Mouse (Mus musculus) large intestine, adult 2 months (tissue): Measurements from ENCODE around the gene B3gat2. TPM values are rescaled to one million over a fixed set of nuclear protein-coding genes. Genes with fewer than 3 reads are reported as not detected.

ENCODE experiments used
- DNase-seq: peaks from one replicate; pipeline ENCODE4 v3.0.0-alpha.2; 2012; ENCODE audit warnings: low read depth, low spot score
- WGBS: fragments of 180-500 bp; shearing (Covaris S2); methylation state at CpG from one replicate; pipeline ENCODE4 v1.1.7; 2018; 5-methylcytosine and 5-hydroxymethylcytosine counted together
- polyA plus RNA-seq: library from polyadenylated mRNA; depleted of rRNA; stranded (reverse); fragments of >200 nt; gene quantifications from 2 replicates; pipeline ENCODE4 v1.2.3, GENCODE M21; 2012; rRNA removed

B3gat2 gene
- not detected in 2 replicates for polyA plus RNA-seq

DNA sequence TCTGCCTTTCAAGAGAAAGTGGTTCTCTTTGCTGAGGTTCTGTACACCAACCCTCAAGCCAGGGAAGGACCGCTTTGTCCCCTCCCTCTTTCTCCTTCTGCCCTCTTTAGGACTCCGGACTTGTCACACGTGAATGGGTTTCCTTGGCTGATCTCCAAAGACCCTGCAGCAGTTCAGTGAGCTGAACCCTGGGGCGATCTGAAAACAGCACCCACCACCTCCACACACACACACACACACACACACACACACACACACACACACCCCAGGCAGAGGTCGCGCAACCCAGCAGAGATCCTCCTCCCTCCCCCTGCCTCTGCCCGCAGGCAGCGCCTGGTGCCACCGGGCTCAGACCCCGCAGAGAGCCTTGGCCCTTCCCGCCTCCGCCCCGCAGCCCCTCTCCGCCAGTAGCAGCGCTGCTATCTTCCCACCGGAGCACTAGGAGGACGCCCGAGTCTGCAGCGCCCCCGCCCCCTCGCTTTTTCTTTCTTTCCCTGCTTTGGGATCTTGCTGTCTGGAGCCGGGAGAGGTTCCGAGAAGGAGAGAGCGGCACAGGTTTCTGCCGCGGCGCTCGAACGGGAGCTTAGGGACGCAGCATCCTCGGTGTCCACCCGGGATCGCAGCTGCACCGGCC, at the start of gene B3gat2:
B3gat2 (plus strand) TSS at position 252 of the 634 bp plus-strand sequence.
- no peak for DNase-seq

DNA sequence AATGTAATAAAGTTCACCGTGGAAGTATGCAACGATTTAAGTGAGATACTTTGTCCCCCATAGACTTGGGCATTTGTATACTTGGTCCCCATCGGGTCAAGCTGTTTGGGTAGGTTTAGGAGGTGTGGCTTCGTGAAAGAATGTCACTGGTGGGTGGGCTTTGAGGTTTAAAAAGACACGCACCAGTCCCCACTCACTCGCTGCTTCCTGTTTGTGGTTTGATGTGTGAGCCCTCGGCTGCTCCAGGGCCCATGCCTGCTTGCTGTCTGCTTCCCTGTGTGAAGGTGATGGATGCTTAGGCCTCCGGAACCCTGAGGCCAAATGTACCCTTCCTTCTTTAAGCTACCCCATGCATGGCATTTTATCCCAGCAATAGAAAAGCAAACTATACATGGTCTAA, 41.2 kb upstream of the B3gat2 start:
- DNase-seq = no peak
- WGBS = 81% methylated on average over 8 of the region's 8 CpGs

More for the DNA sequence above, at the start of gene B3gat2:
- 2% methylated on average over 34 of the region's 34 CpGs for WGBS

DNA sequence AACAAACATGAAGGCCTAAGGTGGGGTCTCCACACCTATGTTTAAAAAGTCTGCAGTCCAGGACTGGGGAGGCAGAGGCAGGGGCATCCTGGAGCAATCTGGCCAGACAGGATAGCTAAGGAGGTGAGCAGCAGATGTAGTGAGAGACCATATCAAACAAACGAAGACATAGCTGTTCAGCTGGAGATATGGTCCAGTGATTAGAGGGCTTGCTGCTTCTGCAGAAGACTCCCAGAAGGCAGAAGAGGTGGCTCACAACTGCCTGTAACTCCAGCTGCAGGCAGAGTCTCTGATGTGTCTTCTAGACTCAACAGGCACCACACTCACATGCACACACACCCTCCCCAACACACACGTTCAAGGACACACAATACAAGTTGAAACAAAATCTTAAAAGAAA, 40.5 kb upstream of the B3gat2 start:
- no peak for DNase-seq
- 76% methylated on average over 2 of the region's 2 CpGs for WGBS

DNA sequence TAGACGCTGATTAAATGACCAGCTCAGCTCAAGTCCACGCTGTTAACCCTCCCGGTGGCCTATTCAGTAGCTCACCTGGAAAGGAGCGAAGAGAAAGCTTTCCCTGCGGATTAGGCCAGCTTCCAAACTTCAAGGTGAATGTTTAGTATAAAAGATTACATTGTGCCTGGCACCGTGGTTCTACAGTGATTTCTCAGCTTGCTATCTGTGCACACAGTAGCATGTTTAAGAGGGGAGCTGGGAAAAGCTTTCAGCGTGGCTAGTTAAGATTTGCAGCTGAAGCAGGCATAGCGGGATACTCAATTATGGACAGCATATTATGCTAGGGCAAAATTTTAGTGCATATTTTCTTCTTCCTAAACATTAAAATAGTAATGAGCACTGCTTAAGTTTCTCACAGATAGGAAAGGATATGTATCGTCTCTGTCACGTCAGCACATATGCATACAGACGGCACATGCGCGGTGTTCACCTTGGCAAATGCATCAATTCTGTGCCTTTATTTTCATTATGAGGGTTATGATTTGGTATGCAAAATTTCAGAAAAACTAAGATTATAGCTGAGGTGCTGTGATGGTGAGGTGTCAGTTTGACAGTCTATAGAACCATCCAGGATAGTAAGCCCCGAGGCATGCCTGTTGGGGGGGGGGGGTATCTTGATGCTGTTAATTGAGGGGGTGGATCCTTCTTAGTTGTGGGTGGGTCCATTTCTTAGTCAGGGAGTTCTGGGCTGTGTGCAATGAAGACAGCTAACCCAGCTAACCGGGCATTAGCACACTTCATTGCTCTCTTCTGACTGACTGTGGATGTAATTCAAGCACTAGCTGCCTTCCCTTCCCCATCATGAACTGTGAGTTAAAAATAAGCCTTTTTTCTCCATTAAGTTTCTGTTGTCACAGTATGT, 38.8 kb upstream of the B3gat2 start:
- DNase-seq = no peak
- 83% methylated on average over 15 of the region's 15 CpGs for WGBS

DNA sequence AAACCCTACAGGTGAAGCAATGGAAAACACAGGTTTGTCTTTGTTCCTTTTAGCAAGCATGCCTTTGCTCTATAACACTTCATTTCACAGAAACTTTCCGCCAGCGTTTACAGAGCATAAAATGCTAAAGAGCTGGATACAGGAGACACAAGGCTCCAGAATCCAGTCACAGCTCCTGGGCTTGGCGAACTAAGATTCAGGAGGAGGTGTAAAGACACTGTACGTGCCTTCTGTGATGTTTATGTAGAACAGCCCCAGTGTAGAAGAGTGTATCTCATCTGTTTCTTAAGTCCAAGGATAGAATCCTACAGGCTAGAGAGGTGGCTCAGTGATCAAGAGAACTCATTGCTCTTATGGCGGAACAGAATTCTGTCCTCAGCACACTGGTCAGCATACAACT, 30.2 kb upstream of the B3gat2 start:
- no peak for DNase-seq
- 84% methylated on average over 5 of the region's 5 CpGs for WGBS

DNA sequence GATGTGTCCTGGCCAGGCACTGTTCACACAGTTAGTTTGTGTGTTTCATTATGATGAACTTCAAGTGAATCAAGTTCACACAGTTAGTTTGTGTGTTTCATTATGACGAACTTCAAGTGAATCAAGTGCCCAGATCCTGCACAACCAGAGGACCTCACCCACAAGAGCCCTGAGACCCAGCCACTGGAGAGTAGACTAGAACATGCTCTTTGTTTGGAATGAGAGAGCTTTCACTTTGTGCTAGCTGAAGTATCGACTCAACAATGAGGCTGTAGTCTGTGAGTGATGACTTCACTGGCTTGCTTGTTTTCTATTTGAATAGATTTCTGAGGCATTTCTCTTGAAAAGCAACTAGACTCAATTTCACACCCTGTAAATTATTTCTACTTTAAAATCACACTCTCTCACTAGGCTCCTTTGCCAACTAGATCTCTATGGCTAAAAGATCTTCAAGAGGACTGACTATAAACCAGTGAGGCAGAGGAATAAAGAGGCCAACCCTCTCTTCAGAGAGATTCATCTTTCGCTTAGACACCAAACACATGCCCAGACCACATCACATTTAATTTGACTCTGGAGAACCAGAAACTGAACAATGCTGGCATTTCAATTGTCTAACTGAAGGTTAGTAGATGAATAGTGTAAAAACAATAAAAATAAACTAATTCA, 10.6 kb upstream of the B3gat2 start:
- no peak for DNase-seq
- 83% methylated on average over 3 of the region's 3 CpGs for WGBS

DNA sequence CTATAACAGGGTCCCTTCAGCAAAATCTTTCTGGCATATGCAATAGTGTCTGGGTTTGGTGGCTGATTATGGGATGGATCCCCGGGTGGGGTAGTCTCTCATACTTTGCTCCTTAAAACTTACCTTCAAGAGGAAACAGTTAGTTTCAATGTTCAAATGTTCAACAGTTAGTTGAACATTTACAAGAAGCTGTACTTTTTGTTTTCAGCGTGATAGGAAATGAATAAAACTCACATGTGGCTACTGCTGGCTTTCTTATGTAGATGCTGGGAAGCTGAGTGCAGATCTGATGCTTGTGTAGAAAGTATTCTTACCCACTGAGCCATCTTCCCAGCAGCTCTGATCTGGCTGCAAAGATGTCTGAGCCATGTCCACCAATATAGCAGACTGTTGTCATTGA, 8.5 kb upstream of the B3gat2 start:
- DNase-seq = no peak
- 61% methylated on average over 2 of the region's 2 CpGs for WGBS

DNA sequence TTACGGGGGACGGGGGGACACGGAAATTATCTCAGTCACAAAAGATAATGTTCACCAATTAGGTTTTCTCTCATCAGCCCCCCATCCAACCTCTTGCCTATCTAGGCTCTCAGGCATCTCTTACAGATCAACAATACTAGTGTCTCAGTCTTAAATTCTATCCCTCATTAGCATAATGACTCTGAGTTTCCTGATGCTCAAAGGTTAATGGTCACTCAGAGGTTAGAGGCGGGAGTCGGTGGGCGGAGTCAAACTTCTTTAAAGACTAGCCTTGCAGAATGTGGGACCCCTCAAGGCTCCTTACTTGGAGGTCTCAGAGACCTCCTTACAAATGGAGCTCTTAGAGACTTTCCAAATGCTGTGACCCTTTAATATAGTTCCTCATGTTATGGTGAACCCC, 8.0 kb upstream of the B3gat2 start:
- DNase-seq = no peak
- 87% methylated on average over 6 of the region's 6 CpGs for WGBS

DNA sequence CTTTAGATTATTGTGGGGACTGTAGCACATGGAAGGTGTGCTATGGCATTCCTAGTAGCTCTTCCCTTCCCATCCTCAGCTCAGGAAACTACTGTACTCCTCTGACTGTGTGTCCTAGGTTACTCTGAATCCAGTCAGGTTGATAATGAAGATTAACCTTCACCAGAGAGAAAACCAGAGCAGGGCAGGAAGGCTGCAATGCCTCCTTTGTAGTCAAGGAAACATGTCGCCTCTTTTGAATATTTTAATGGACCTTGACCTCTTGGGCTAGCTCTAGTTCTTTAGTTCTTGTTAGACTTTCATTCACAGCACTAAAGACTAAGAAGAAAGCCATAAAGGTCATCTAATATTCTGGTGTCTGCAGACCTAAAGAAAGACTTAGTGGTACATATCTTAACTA, 7.2 kb upstream of the B3gat2 start:
- no peak for DNase-seq
- WGBS = 40% methylated on average over 1 of the region's 1 CpGs

DNA sequence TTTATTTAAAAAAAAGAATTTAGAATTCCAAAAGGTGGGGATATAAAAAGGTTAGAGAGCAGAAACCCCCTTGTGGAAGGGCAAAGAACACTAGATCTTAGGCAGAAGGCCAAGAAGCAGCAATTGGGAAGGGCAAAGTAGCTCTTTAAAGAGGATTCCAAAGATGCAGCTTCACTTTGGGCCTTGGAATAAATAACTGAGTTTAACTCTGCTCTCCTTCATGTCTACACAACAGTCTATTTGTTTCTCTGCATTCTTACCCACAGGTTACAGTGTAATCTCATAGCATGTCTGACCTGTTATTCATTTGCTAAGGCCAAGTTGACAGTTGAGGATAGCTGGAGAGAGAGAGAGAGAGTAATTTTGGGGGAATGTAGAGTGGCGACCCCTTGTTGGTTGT, 6.6 kb upstream of the B3gat2 start:
- no peak for DNase-seq
- 84% methylated on average over 1 of the region's 1 CpGs for WGBS

DNA sequence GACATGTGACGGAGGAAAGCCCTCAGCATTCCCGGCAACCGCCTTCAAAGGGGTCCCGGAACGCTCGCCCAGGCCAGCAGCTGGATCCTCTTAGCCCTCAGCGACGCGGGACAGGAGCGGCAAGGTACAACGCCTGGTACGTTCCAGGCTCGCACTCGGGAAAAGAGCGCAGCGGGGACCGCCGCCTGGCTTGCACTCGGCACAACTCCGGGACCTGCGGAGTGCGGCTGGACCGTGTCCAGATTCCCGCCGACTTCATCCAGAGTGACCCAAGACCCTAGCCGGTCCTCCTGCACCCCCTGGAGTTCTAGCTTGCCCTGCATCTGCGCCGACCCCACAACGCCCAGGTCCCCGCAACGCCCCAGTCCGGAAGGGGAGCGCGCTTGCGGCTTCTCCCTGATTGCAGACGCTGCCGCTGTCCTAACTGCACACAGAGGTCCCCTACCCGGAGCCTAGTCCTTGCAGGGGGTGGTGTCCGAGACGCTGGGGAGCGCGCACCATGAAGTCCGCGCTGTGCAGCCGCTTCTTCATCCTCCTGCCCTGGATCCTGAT, 659 bp downstream of the B3gat2 start:
- DNase-seq = no peak
- WGBS = under 1% methylated on average over 45 of the region's 45 CpGs

DNA sequence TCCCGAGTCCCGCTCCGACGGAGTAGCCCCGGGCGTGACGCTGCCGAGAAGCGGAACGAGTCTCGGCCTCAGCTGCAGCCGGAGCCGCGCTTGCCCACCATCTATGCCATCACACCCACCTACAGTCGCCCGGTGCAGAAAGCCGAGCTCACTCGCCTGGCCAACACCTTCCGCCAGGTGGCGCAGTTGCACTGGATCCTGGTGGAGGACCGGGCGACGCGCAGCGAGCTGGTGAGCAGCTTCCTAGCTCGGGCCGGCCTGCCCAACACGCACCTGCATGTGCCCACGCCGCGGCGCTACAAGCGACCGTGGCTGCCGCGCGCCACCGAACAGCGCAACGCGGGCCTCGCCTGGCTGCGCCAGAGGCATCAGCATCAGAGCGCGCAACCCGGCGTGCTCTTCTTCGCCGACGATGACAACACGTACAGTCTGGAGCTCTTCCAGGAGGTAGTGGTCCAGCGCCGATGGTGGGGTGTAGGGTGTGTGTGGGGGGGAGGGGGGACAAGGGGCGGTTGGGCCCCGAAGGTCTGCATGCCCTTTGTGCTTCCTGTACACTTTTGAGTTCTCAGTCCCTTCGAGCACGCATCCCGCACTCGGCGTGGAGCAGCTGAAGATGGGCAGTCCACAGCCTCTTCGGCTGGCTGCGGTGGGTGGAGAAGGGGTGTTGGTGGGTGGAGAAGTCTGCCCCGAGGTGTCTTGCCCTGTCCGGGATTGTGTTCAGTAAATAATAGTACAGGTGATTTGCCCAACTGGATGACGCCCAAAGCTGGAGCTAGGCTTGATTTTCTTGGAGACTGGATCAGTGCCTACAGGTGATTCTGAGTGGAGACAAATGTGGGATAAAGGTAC, 1.5 kb downstream of the B3gat2 start:
- DNase-seq = peak; percentile 48

DNA sequence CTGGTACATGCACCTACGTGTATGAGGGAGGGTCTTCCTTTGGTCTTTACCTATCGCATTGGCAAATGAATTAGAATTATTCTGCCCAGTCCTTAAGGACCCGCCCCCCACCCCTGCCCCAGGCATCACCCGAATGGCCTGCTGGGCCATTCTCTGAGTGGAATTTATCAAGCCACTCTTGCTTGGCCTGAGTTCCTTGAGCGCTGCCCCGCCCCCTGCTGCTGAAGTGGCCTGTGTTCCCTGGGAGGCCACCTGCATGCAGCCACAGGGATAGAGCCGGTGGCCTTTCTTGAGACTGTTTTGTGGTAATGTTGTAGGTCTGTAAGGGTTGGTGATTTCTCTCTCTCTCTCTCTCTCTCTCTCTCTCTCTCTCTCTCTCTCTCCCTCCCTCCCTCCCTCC, 2.2 kb downstream of the B3gat2 start:
- DNase-seq = no peak
- 4% methylated on average over 7 of the region's 7 CpGs for WGBS

More for the DNA sequence above, 1.5 kb downstream of the B3gat2 start:
- WGBS = under 1% methylated on average over 65 of the region's 65 CpGs

DNA sequence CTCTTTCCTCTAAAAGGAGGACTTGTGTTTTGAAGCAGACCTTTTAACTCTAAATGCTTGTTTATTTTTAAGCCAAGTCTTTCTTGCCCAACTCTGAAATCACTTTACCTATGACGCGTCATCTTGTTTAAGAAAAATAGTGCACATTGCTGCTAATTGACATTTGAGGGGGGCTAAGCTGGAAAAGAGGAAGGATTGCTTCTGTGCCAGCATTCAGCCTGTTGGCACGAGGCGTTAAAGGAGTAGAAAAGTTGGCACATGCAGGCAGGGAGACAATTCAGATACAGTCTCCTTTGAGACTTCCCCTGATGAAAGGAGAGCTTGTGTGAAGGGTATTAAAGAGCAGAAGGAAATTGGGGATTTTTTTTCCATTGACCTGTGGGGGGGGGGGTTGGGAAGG, 3.2 kb downstream of the B3gat2 start:
- no peak for DNase-seq
- WGBS = 48% methylated on average over 4 of the region's 4 CpGs

DNA sequence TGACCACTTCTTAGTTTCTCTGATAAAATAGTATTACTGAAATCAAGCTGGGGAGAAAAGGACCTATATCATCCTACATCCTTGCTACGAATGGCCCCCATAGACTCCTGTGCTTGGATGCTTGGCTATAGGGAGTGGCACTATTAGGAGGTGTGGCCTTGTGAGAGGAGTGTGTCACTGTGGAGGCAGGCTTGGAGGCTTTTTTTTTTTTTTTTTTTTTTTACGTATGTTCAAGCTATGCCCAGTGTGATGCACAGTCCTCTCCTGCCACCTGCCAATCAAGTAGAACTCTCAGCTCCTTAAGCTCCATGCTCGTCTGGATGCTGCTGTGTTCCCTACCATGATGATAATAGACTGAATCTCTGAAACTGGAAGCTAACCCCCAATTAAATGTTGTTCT, 11.5 kb downstream of the B3gat2 start:
- DNase-seq = no peak
- WGBS = 51% methylated on average over 3 of the region's 3 CpGs

DNA sequence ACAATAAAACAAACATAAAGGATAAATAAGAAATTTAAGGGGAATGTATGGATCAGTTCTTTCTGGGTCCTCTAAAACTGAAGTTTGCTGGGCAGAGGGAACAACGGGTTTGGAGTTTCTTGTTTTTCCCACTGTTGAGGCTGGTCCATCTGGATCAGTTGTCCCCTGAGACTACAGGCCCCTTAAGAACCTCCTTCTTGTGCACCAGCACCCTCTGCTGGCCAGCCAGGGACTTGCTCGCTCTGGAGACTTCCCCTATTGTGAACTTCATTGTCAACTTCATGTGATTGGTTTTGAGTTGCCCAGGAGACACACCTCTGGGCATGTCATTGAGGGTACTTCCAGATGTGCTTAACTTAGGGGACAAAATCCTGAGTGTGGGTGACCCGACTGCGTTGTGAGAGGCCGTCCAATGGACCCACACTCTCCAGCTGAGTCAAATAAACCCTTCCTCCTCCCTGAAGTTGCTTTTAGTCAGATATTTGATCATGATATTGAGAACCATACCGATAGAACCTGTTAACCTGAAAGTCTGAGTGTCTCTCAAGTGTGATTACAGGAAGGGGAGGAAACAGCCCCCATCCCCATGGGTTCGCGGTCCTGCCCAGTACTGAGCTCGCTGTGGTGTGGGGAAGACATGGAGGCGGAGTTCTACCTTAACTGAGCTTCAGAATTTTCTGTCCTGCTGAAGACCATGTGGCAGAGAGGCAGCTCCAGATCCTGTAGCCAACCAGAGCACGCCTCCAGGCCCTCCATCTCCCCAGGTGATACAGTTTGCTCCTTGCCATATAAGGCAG, 31.4 kb downstream of the B3gat2 start:
- peak; percentile 3 for DNase-seq
- WGBS = 49% methylated on average over 11 of the region's 11 CpGs

DNA sequence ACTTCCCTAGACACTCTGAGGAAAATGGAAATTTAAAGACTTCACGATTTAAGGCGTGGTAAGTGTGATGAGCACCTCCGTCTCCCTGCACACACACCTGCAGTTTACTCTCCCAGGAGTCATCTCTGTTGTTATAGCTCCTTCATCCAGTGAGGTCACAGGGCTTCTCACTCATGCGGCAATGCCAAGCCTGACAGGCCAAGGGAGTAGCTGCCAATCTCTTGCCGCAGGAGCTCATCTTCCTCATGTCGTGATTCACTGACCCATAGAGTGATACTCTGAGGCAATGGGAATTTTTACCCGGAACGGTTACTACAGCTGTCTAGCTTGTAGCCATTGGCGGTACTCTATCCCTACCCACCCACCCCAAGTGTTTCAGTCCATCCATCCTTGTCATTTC, 36.8 kb downstream of the B3gat2 start:
- 81% methylated on average over 9 of the region's 9 CpGs for WGBS
- DNase-seq = no peak

DNA sequence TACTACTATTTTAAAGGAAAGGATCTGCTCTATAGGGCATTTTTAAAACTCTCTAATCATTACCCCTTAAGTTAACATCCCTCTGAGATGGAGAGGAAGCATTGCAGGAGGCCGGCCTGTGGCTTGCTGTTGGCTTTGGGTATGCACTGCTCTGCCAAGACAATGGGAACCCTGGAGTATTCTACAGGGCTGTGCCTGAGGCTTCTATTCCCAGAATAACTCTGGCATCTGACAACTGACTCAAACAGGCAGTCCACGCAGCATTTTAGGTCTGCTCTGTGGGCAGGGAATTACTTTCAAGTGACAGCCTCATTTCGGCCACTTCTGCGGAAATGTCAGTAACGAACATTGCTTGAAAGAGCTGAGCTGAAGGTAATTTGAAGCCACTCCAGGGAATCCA, 60.1 kb downstream of the B3gat2 start:
- WGBS = 83% methylated on average over 5 of the region's 5 CpGs
- DNase-seq = no peak
